Mouse (Mus musculus) limb, embryonic 15.5 days (tissue): ENCODE results near the gene Serpina1f. TPM values are rescaled to one million over a fixed set of nuclear protein-coding genes. Genes with fewer than 3 reads are reported as not detected.

Source experiments
- ATAC-seq: fragments of 200-750 bp; cut with Nextera tagmentation; 2 replicates; pipeline ENCODE4 v1.8.0; 2017; ENCODE audit warnings: low read depth, moderate TSS enrichment; ENCODE audit not compliant: insufficient number of reproducible peaks, low FRiP score, low TSS enrichment
- H3K27ac ChIP-seq: fragments of 300-500 bp; sonication (generic); 2 replicates; pipeline ENCODE4 v1.5.1; 2015; ENCODE audit warnings: moderate library complexity, mild to moderate bottlenecking, inconsistent platforms
- H3K27me3 ChIP-seq: fragments of 300-500 bp; sonication (generic); 2 replicates; pipeline ENCODE4 v1.6.1; 2015; ENCODE audit warnings: inconsistent platforms
- H3K36me3 ChIP-seq: fragments of 300-500 bp; sonication (generic); 2 replicates; pipeline ENCODE4 v1.6.1; 2015; ENCODE audit warnings: inconsistent platforms
- H3K4me1 ChIP-seq: fragments of 300-500 bp; sonication (generic); 2 replicates; pipeline ENCODE4 v1.6.1; 2015; ENCODE audit warnings: inconsistent platforms
- H3K4me2 ChIP-seq: fragments of 300-500 bp; sonication (generic); 2 replicates; pipeline ENCODE4 v1.6.1; 2015; ENCODE audit warnings: mild to moderate bottlenecking, inconsistent platforms
- H3K4me3 ChIP-seq: fragments of 300-500 bp; sonication (generic); 2 replicates; pipeline ENCODE4 v1.5.1; 2015; ENCODE audit warnings: mild to moderate bottlenecking, inconsistent platforms
- H3K9ac ChIP-seq: fragments of 300-500 bp; sonication (generic); 2 replicates; pipeline ENCODE4 v1.6.1; 2015; ENCODE audit warnings: inconsistent platforms
- H3K9me3 ChIP-seq: fragments of 300-500 bp; sonication (generic); 2 replicates; pipeline ENCODE4 v1.6.1; 2016; ENCODE audit warnings: inconsistent platforms
- WGBS: fragments of 180-500 bp; shearing (Covaris S2); methylation state at CpG from one replicate; pipeline ENCODE4 v1.1.7; 2015; 5-methylcytosine and 5-hydroxymethylcytosine counted together
- polyA plus RNA-seq: library from polyadenylated mRNA; unstranded; fragments of >200 nt; fragmentation: Nextera tagmentation; extraction: Ambion mirVana; gene quantifications from 2 replicates; pipeline ENCODE4 v1.2.1, GENCODE M21; 2015

Gene Serpina1f
- polyA plus RNA-seq, 1 experiment from 2014 or later: not detected

DNA sequence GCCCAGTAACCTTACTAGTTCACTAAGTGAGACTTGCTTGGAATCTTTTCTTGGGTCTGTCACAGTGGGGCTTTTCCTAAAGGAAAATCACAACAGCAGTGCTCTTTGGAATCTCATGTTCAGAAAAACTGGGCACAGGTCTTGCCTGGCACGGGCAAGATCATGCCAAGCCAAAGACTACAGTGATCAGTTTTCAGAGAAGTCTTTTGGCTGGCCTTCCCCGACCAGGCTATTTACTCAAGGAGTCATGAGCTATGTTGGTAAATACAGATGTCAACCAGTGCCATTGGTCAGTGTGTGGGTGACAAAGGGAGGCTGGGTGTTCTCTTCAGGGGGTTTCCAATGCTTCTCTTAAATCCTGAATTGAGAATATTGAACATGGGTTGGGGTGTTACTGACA is 36.2 kb downstream of the Serpina1f start:
- ATAC-seq: no peak
- Histone ChIP-seq H3K9me3 (no peaks in the 10 kb centered on the region), H3K27ac (no peak overlapping the region)

GRCm38 (mm10) chr12:103657991-103658390 is 37.3 kb downstream of the Serpina1f start:
- no peaks in the 10 kb centered on the region for H3K36me3 ChIP-seq
- no peak for ATAC-seq
- no peaks in the 10 kb centered on the region for H3K4me1 ChIP-seq
- H3K4me2 ChIP-seq: no peak overlapping the region
- no peaks in the 10 kb centered on the region for H3K9me3 ChIP-seq
- no peak overlapping the region for H3K4me3 ChIP-seq
- no peak overlapping the region for H3K9ac ChIP-seq
- no peaks in the 10 kb centered on the region for H3K27me3 ChIP-seq
- 79% methylated on average over 10 of the region's 10 CpGs for WGBS
- H3K27ac ChIP-seq: no peak overlapping the region

More for the DNA sequence above, 36.2 kb downstream of the Serpina1f start:
- Histone ChIP-seq H3K36me3 (no peaks in the 10 kb centered on the region), H3K4me3 (no peak overlapping the region), H3K4me2 (no peak overlapping the region), H3K4me1 (no peaks in the 10 kb centered on the region), H3K27me3 (no peaks in the 10 kb centered on the region), H3K9ac (no peak overlapping the region)
- WGBS: 83% methylated on average over 2 of the region's 2 CpGs

- no peak within 1 kb of the TSS for H3K4me3 ChIP-seq
- no peak within 1 kb of the TSS for H3K27ac ChIP-seq
- no peaks in the 10 kb centered on the region for H3K9me3 ChIP-seq
- H3K9ac ChIP-seq: no peak within 1 kb of the TSS
- WGBS: 71% methylated on average over 9 of the region's 9 CpGs
- H3K4me2 ChIP-seq: no peak within 1 kb of the TSS
- ATAC-seq: no peak
- no peaks in the 10 kb centered on the region for H3K27me3 ChIP-seq
- H3K4me1 ChIP-seq: no peaks in the 10 kb centered on the region
- H3K36me3 ChIP-seq: no peaks in the 10 kb centered on the region
Measured at GRCm38 (mm10) chr12:103656848-103657626, 38.3 kb downstream of the Serpina1f start, which contains the start of gene Serpina6. Serpina6 (minus strand) TSS chr12:103657212.

- no peaks in the 10 kb centered on the region for H3K9me3 ChIP-seq
- H3K4me2 ChIP-seq: no peak overlapping the region
- H3K9ac ChIP-seq: no peak overlapping the region
- H3K4me3 ChIP-seq: no peak overlapping the region
- no peaks in the 10 kb centered on the region for H3K4me1 ChIP-seq
- no peaks in the 10 kb centered on the region for H3K27me3 ChIP-seq
- H3K36me3 ChIP-seq: no peaks in the 10 kb centered on the region
- H3K27ac ChIP-seq: no peak overlapping the region
- 87% methylated on average over 7 of the region's 7 CpGs for WGBS
- ATAC-seq: 0 out of 2 replicates have a peak, but pooled peaks have one; percentile 13
Measured at GRCm38 (mm10) chr12:103655123-103656044, 39.9 kb downstream of the Serpina1f start.

- Histone ChIP-seq H3K4me1 (no peaks in the 10 kb centered on the region), H3K27ac (no peak overlapping the region), H3K4me3 (no peak overlapping the region), H3K9ac (no peak overlapping the region), H3K4me2 (no peak overlapping the region), H3K36me3 (no peaks in the 10 kb centered on the region), H3K9me3 (no peaks in the 10 kb centered on the region), H3K27me3 (no peaks in the 10 kb centered on the region)
- WGBS: 93% methylated on average over 2 of the region's 2 CpGs
- no peak for ATAC-seq
Measured at GRCm38 (mm10) chr12:103653836-103654235, 41.5 kb downstream of the Serpina1f start.

DNA sequence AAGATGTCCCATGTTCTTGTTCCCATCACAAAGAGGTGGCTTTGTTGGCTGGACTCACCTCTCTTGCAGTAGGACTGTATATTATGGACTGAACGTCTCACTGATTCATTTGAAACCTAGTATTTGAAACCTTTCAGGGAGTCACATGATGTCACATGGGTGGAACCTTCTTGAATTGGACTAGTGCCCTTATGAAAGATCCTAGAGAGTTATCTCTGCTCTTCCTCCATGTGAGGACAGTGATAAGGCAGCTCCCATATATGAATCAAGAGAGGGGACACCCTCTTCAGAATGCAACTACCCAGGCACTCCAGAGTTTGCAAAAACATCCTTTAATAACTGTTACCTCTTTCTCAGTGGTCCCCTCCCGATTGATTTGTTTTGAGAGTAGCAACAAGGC is 49.0 kb downstream of the Serpina1f start:
- Histone ChIP-seq H3K27me3 (no peaks in the 10 kb centered on the region), H3K4me3 (no peak overlapping the region), H3K4me2 (no peak overlapping the region), H3K27ac (no peak overlapping the region), H3K9me3 (no peaks in the 10 kb centered on the region), H3K9ac (no peak overlapping the region), H3K4me1 (no peaks in the 10 kb centered on the region), H3K36me3 (no peaks in the 10 kb centered on the region)
- 69% methylated on average over 2 of the region's 2 CpGs for WGBS
- no peak for ATAC-seq

- H3K9me3 ChIP-seq: no peaks in the 10 kb centered on the region
- H3K36me3 ChIP-seq: no peaks in the 10 kb centered on the region
Measured at GRCm38 (mm10) chr12:103644601-103645000, 50.7 kb downstream of the Serpina1f start.

DNA sequence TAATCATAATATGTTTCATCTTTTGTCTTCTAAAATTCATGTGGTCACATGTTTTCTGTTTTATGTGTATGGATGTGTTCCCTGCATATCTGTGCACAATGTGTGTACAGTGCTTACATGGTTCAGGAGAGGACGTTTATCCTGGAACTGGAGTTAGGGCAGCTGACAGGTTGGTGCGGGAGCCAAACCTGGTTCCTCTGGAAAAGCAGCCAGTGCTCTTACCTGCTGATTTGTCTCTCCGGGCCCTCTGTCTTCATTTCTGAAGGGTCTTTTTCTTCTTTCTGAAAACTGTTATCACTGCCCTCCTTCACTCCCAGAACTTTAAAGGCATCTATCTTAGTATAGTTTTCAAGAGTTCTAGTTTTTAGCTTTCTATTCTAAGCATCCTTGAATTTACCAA is 51.5 kb downstream of the Serpina1f start:
- no peak overlapping the region for H3K4me3 ChIP-seq
- no peak for ATAC-seq
- no peaks in the 10 kb centered on the region for H3K4me1 ChIP-seq
- WGBS: 85% methylated on average over 3 of the region's 3 CpGs
- H3K9me3 ChIP-seq: no peaks in the 10 kb centered on the region
- H3K27me3 ChIP-seq: no peaks in the 10 kb centered on the region
- H3K36me3 ChIP-seq: no peaks in the 10 kb centered on the region
- no peak overlapping the region for H3K4me2 ChIP-seq
- no peak overlapping the region for H3K27ac ChIP-seq
- H3K9ac ChIP-seq: no peak overlapping the region

More at GRCm38 (mm10) chr12:103644601-103645000, 50.7 kb downstream of the Serpina1f start:
- no peak overlapping the region for H3K27ac ChIP-seq
- no peak overlapping the region for H3K4me3 ChIP-seq
- no peak overlapping the region for H3K4me2 ChIP-seq
- H3K4me1 ChIP-seq: no peaks in the 10 kb centered on the region
- H3K9ac ChIP-seq: no peak overlapping the region
- WGBS: 27% methylated on average over 5 of the region's 5 CpGs
- ATAC-seq: no peak
- no peaks in the 10 kb centered on the region for H3K27me3 ChIP-seq

DNA sequence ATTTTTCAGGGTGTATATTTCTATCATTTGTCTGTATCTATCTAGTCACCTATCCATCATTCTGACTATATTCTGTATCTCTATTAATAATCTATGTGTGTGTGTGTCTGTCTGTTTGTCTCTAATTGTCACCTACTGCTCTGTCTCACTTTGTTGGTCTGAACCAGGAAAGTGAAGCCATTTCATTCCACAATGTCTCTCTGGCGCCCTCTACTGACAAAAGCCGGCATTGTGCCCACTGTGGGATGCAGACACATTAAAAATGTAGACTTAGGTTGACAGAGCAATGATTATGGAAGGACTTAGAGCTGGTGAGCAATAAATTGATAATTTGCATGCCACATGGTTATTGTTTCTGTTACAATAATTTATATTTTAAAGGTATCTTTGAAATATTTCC is 52.0 kb downstream of the Serpina1f start:
- Histone ChIP-seq H3K36me3 (no peaks in the 10 kb centered on the region), H3K4me2 (no peak overlapping the region), H3K27me3 (no peaks in the 10 kb centered on the region), H3K4me1 (no peaks in the 10 kb centered on the region), H3K9me3 (no peaks in the 10 kb centered on the region), H3K9ac (no peak overlapping the region), H3K4me3 (no peak overlapping the region), H3K27ac (no peak overlapping the region)
- 0% methylated on average over 2 of the region's 2 CpGs for WGBS
- ATAC-seq: no peak

Other genes with a start within 250 kb of the Serpina1f start
- not detected in 2 replicates for gene Ifi27l2b, start 238.3 kb downstream of the Serpina1f start, polyA plus RNA-seq
- 0.36 and 0.67 TPM in 2 replicates for gene Ppp4r4, start 163.2 kb downstream of the Serpina1f start, polyA plus RNA-seq
- 0.23 TPM in 1 of 2 replicates, not detected in the other for gene Serpina10, start 64.1 kb downstream of the Serpina1f start, polyA plus RNA-seq
- 0.77 and 4.1 TPM in 2 replicates for gene Serpina6, start 38.3 kb downstream of the Serpina1f start, polyA plus RNA-seq
- not detected in 2 replicates for gene Serpina16, start 19.4 kb downstream of the Serpina1f start, polyA plus RNA-seq
- 0.55 TPM in 1 of 2 replicates, not detected in the other for gene Serpina1d, start 78.1 kb upstream of the Serpina1f start, polyA plus RNA-seq
- 0.56 and 1.8 TPM in 2 replicates for gene Serpina1b, start 134.8 kb upstream of the Serpina1f start, polyA plus RNA-seq
- 0.31 and 1.9 TPM in 2 replicates for gene Serpina1a, start 168.0 kb upstream of the Serpina1f start, polyA plus RNA-seq
- 0.15 and 1.1 TPM in 2 replicates for gene Serpina1c, start 209.4 kb upstream of the Serpina1f start, polyA plus RNA-seq